Mouse (Mus musculus): ENCODE data around the gene Psen2. TPM values are rescaled to one million over a fixed set of nuclear protein-coding genes. Genes with fewer than 3 reads are reported as not detected.

Psen2 gene
- polyA plus RNA-seq, 2 experiments = 17.1 to 23.4 TPM

GRCm38 (mm10) chr1:180222007-180222406 is 41.2 kb downstream of the Psen2 start:
- WGBS = 93% methylated on average over 1 of the region's 1 CpGs
- Histone ChIP-seq H3K9ac (ENCODE audit: low read depth, low read length, severe bottlenecking) (no peak overlapping the region), H3K27me3 (ENCODE audit: control insufficient read depth, insufficient read depth, low read length) (no peaks in the 10 kb centered on the region), H3K9me3 (ENCODE audit: control insufficient read depth, low read length) (no peaks in the 10 kb centered on the region), H3K36me3 (ENCODE audit: control insufficient read depth, insufficient read depth, low read length) (no peaks in the 10 kb centered on the region), H3K4me1 (ENCODE audit: control insufficient read depth, insufficient read depth, low read length) (no peaks in the 10 kb centered on the region; the same call in 1 of the 2 replicates), H3K4me3 (replicated peaks; ENCODE audit: low read length) (no peak overlapping the region), H3K27ac (replicated peaks; ENCODE audit: low read depth, low read length) (no peak overlapping the region), H3K4me2 (replicated peaks; ENCODE audit: low read depth, low read length, severe bottlenecking) (no peak overlapping the region)
- DNase-seq (ENCODE audit: low spot score) (no peak), ATAC-seq (ENCODE audit: low FRiP score, low read depth) (no peak)
- no peak for TF ChIP-seq POLR2A (IDR thresholded peaks at IDR 0.05; ENCODE audit: borderline replicate concordance, extremely low read depth, insufficient read depth, insufficient read length)

GRCm38 (mm10) chr1:180220791-180221542 is 42.3 kb downstream of the Psen2 start:
- Histone ChIP-seq H3K4me3 (replicated peaks; ENCODE audit: low read length) (no peak overlapping the region), H3K9me3 (ENCODE audit: control insufficient read depth, low read length) (no peaks in the 10 kb centered on the region), H3K27ac (replicated peaks; ENCODE audit: low read depth, low read length) (no peak overlapping the region), H3K27me3 (ENCODE audit: control insufficient read depth, insufficient read depth, low read length) (no peaks in the 10 kb centered on the region), H3K4me1 (ENCODE audit: control insufficient read depth, insufficient read depth, low read length) (no peaks in the 10 kb centered on the region; the same call in 1 of the 2 replicates), H3K4me2 (replicated peaks; ENCODE audit: low read depth, low read length, severe bottlenecking) (no peak overlapping the region), H3K9ac (ENCODE audit: low read depth, low read length, severe bottlenecking) (no peak overlapping the region), H3K36me3 (ENCODE audit: control insufficient read depth, insufficient read depth, low read length) (no peaks in the 10 kb centered on the region)
- TF ChIP-seq POLR2A (IDR thresholded peaks at IDR 0.05; ENCODE audit: borderline replicate concordance, extremely low read depth, insufficient read depth, insufficient read length) = no peak
- ATAC-seq (ENCODE audit: low FRiP score, low read depth) (no peak), DNase-seq (ENCODE audit: low spot score) (no peak)
- 80% methylated on average over 19 of the region's 19 CpGs for WGBS

GRCm38 (mm10) chr1:180216541-180217276 is 46.5 kb downstream of the Psen2 start:
- Histone ChIP-seq H3K27ac (replicated peaks; ENCODE audit: low read depth, low read length) (no peak overlapping the region), H3K36me3 (ENCODE audit: control insufficient read depth, insufficient read depth, low read length) (no peaks in the 10 kb centered on the region), H3K4me2 (replicated peaks; ENCODE audit: low read depth, low read length, severe bottlenecking) (no peak overlapping the region), H3K9me3 (ENCODE audit: control insufficient read depth, low read length) (no peaks in the 10 kb centered on the region), H3K4me3 (replicated peaks; ENCODE audit: low read length) (no peak overlapping the region), H3K4me1 (ENCODE audit: control insufficient read depth, insufficient read depth, low read length) (no peaks in the 10 kb centered on the region), H3K9ac (ENCODE audit: low read depth, low read length, severe bottlenecking) (no peak overlapping the region), H3K27me3 (ENCODE audit: control insufficient read depth, insufficient read depth, low read length) (no peaks in the 10 kb centered on the region)
- 55% methylated on average over 5 of the region's 5 CpGs for WGBS
- no peak for DNase-seq (ENCODE audit: low spot score)
- TF ChIP-seq POLR2A (IDR thresholded peaks at IDR 0.05; ENCODE audit: borderline replicate concordance, extremely low read depth, insufficient read depth, insufficient read length) = no peak
- no peak for ATAC-seq (ENCODE audit: low FRiP score, low read depth)

- H3K27ac ChIP-seq (replicated peaks; ENCODE audit: low read depth, low read length) = no peak overlapping the region
- no peak for TF ChIP-seq POLR2A (IDR thresholded peaks at IDR 0.05; ENCODE audit: borderline replicate concordance, extremely low read depth, insufficient read depth, insufficient read length)
- peak; percentile 91 for ATAC-seq (ENCODE audit: low FRiP score, low read depth)
- DNase-seq (ENCODE audit: low spot score) = peak; percentile 74
- 23% methylated on average over 4 of the region's 4 CpGs for WGBS
- no peak overlapping the region for H3K4me3 ChIP-seq (replicated peaks; ENCODE audit: low read length)
- no peak overlapping the region for H3K9ac ChIP-seq (ENCODE audit: low read depth, low read length, severe bottlenecking)
- no peaks in the 10 kb centered on the region for H3K27me3 ChIP-seq (ENCODE audit: control insufficient read depth, insufficient read depth, low read length)
- H3K9me3 ChIP-seq (ENCODE audit: control insufficient read depth, low read length) = no peaks in the 10 kb centered on the region
- H3K4me1 ChIP-seq (ENCODE audit: control insufficient read depth, insufficient read depth, low read length) = no peaks in the 10 kb centered on the region
- H3K36me3 ChIP-seq (ENCODE audit: control insufficient read depth, insufficient read depth, low read length) = no peaks in the 10 kb centered on the region
- H3K4me2 ChIP-seq (replicated peaks; ENCODE audit: low read depth, low read length, severe bottlenecking) = no peak overlapping the region
These were observed 48.2 kb downstream of the Psen2 start for GRCm38 (mm10) chr1:180215044-180215443.

- WGBS = 89% methylated on average over 5 of the region's 5 CpGs
- no peak for DNase-seq (ENCODE audit: low spot score)
- Histone ChIP-seq H3K4me3 (replicated peaks; ENCODE audit: low read length) (no peak overlapping the region), H3K4me2 (replicated peaks; ENCODE audit: low read depth, low read length, severe bottlenecking) (no peak overlapping the region), H3K36me3 (ENCODE audit: control insufficient read depth, insufficient read depth, low read length) (no peaks in the 10 kb centered on the region), H3K27me3 (ENCODE audit: control insufficient read depth, insufficient read depth, low read length) (no peaks in the 10 kb centered on the region), H3K4me1 (ENCODE audit: control insufficient read depth, insufficient read depth, low read length) (no peaks in the 10 kb centered on the region), H3K27ac (replicated peaks; ENCODE audit: low read depth, low read length) (no peak overlapping the region), H3K9me3 (ENCODE audit: control insufficient read depth, low read length) (no peaks in the 10 kb centered on the region), H3K9ac (ENCODE audit: low read depth, low read length, severe bottlenecking) (no peak overlapping the region)
- ATAC-seq (ENCODE audit: low FRiP score, low read depth) = no peak
- no peak for TF ChIP-seq POLR2A (IDR thresholded peaks at IDR 0.05; ENCODE audit: borderline replicate concordance, extremely low read depth, insufficient read depth, insufficient read length)
These were observed 50.3 kb downstream of the Psen2 start for GRCm38 (mm10) chr1:180212911-180213310.

All from limb, embryonic 14.5 days (tissue).